Mouse (Mus musculus) T-helper 2 cell (primary cell): ENCODE measurements around the gene Acer3.

Source experiments
- in situ Hi-C: fragments of 300-600 bp; cut with MboI, MseI; formaldehyde crosslinking; loops from one replicate; pipeline ENCODE4 v1.15.1; 2025; ENCODE audit warnings: high pct_unique_total_duplicates

The Acer3 gene

GRCm38 (mm10) chr7:98333507-98333906 lies 12.5 kb upstream of the Acer3 start:
- in situ Hi-C loops = no loop called here

- in situ Hi-C loops = no loop called here
Measured at GRCm38 (mm10) chr7:98332678-98333397, 11.8 kb upstream of the Acer3 start.

- in situ Hi-C loops = no loop called here
Measured at GRCm38 (mm10) chr7:98331932-98332331, 10.9 kb upstream of the Acer3 start.

GRCm38 (mm10) chr7:98330375-98331002 lies 9.5 kb upstream of the Acer3 start:
- in situ Hi-C loops = no loop called here

GRCm38 (mm10) chr7:98329651-98330374 lies 8.8 kb upstream of the Acer3 start:
- in situ Hi-C loops = no loop called here

- in situ Hi-C loops = no loop called here
Measured at GRCm38 (mm10) chr7:98328311-98328710, 7.3 kb upstream of the Acer3 start.

- in situ Hi-C loops = no loop called here
Measured at GRCm38 (mm10) chr7:98326051-98326450, 5.0 kb upstream of the Acer3 start.

- in situ Hi-C loops = no loop called here
Measured at GRCm38 (mm10) chr7:98324228-98324627, 3.2 kb upstream of the Acer3 start.

GRCm38 (mm10) chr7:98323288-98324019 lies 2.4 kb upstream of the Acer3 start:
- in situ Hi-C loops = no loop called here

GRCm38 (mm10) chr7:98322415-98322814 lies 1.4 kb upstream of the Acer3 start:
- in situ Hi-C loops = no loop called here

- in situ Hi-C loops = no loop called here
Measured at GRCm38 (mm10) chr7:98320006-98320556, 927 bp downstream of the Acer3 start.

- in situ Hi-C loops = no loop called here
Measured at GRCm38 (mm10) chr7:98316568-98316967, 4.4 kb downstream of the Acer3 start.

- in situ Hi-C loops = no loop called here
Measured at GRCm38 (mm10) chr7:98315087-98315486, 5.9 kb downstream of the Acer3 start.

GRCm38 (mm10) chr7:98312185-98312920 lies 8.7 kb downstream of the Acer3 start:
- in situ Hi-C loops = no loop called here

GRCm38 (mm10) chr7:98310266-98310665 lies 10.7 kb downstream of the Acer3 start:
- in situ Hi-C loops = no loop called here

GRCm38 (mm10) chr7:98309219-98310030 lies 11.6 kb downstream of the Acer3 start:
- in situ Hi-C loops = no loop called here

GRCm38 (mm10) chr7:98308607-98309218 lies 12.3 kb downstream of the Acer3 start:
- in situ Hi-C loops = no loop called here

GRCm38 (mm10) chr7:98307921-98308606 lies 12.9 kb downstream of the Acer3 start:
- in situ Hi-C loops = no loop called here

- in situ Hi-C loops = no loop called here
Measured at GRCm38 (mm10) chr7:98307411-98307810, 13.6 kb downstream of the Acer3 start.
